Mouse (Mus musculus) ES-E14 (cell line): ENCODE data around the gene Fbxo40. TPM values are rescaled to one million over a fixed set of nuclear protein-coding genes. Genes with fewer than 3 reads are reported as not detected.

Source experiments
- DNase-seq: peaks from one replicate; pipeline ENCODE4 v3.0.0-alpha.2; 2013; ENCODE audit warnings: low read depth, low spot score
- H3K27ac ChIP-seq: 2 replicates; pipeline ENCODE4 v1.5.1; 2012; ENCODE audit warnings: low read depth, mild to moderate bottlenecking, low read length, moderate library complexity, mixed read lengths; ENCODE audit not compliant: poor library complexity, insufficient read depth, severe bottlenecking
- H3K36me3 ChIP-seq: 2 replicates; pipeline ENCODE4 v1.6.1; 2012; ENCODE audit warnings: mild to moderate bottlenecking, low read length, moderate library complexity, mixed read lengths; ENCODE audit not compliant: control insufficient read depth, poor library complexity, insufficient read depth, severe bottlenecking
- H3K4me1 ChIP-seq, 2 experiments: fragments of 150-350 bp in 1 of 2; sonication (generic) in 1 of 2; 2 replicates each; pipeline ENCODE4 v1.6.1; 2012; ENCODE audit warnings: low read length in 2 of 2, mild to moderate bottlenecking in 1 of 2, mixed read lengths in 1 of 2; ENCODE audit not compliant: control insufficient read depth in 2 of 2, insufficient read depth in 2 of 2, poor library complexity in 1 of 2
- H3K4me3 ChIP-seq, 2 experiments: fragments of 150-350 bp in 1 of 2; sonication (generic) in 1 of 2; 2 replicates each; pipeline ENCODE4 v1.5.1; 2012; ENCODE audit warnings: low read length in 2 of 2, low read depth in 1 of 2, mild to moderate bottlenecking in 1 of 2, mixed read lengths in 1 of 2; ENCODE audit not compliant: insufficient read depth in 1 of 2, poor library complexity in 1 of 2, severe bottlenecking in 1 of 2
- H3K9ac ChIP-seq: 2 replicates; pipeline ENCODE4 v1.6.1; 2012; ENCODE audit warnings: low read depth, mild to moderate bottlenecking, low read length, mixed read lengths; ENCODE audit not compliant: poor library complexity, insufficient read depth, severe bottlenecking
- H3K9me3 ChIP-seq: fragments of 150-350 bp; sonication (generic); 2 replicates; pipeline ENCODE4 v1.6.1; 2012; ENCODE audit warnings: low read depth, mild to moderate bottlenecking, low read length; ENCODE audit not compliant: control insufficient read depth, insufficient read depth
- CHD2 ChIP-seq: IDR thresholded peaks from 2 replicates; pipeline ENCODE4 v1.6.1; 2014; ENCODE audit warnings: mild to moderate bottlenecking, low read depth, low read length, inconsistent platforms
- HCFC1 ChIP-seq: IDR thresholded peaks from 2 replicates; pipeline ENCODE4 v1.6.1; 2012; ENCODE audit warnings: low read length, inconsistent platforms, borderline replicate concordance; ENCODE audit not compliant: insufficient read depth
- MAFK ChIP-seq: IDR thresholded peaks from 2 replicates; pipeline ENCODE4 v1.6.1; 2014; ENCODE audit warnings: mild to moderate bottlenecking, low read depth, low read length, inconsistent platforms; ENCODE audit not compliant: insufficient read depth
- ZC3H11A ChIP-seq: IDR thresholded peaks from 2 replicates; pipeline ENCODE4 v1.6.1; 2012; ENCODE audit warnings: low read depth, mild to moderate bottlenecking, inconsistent platforms, low read length, borderline replicate concordance
- ZNF384 ChIP-seq: IDR thresholded peaks from 2 replicates; pipeline ENCODE4 v1.6.1; 2012; ENCODE audit warnings: low read depth, low read length, inconsistent platforms
- in situ Hi-C, 2 experiments: fragments of 600-800 bp; cut with MboI; formaldehyde crosslinking; loops; one replicate each; pipeline ENCODE4 v1.15.1; 2025; ENCODE audit warnings: low sequenced_read_pairs in 2 of 2, inconsistent platforms in 1 of 2; ENCODE audit not compliant: unreplicated experiment in 2 of 2
- total RNA-seq: library from RNA; depleted of rRNA; stranded (reverse); fragments of 300-350 nt; gene quantifications from 2 replicates; pipeline ENCODE4 v1.2.3, GENCODE M21; 2012

The Fbxo40 gene
- total RNA-seq, 1 experiment = 0.09 TPM

DNA sequence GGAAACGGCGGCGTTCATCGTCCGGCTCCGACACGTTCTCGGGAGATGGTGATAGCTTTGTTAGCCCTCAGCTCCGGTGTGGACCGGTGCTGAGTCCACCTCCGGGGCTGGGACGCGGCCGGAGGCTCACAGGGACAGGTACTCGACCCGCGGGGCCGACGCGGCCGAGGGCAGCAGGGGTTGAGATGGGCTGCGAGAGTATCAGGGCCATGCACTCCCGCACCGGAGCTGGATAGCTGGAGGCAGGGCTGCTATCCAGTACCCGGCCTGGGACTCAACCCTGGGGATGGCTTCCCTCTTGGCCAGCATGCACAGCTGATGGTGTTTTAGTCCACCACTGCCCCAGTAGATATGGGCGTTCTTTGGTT is 21.6 kb upstream of the Fbxo40 start:
- TF ChIP-seq ZNF384 (no peak), MAFK (no peak), HCFC1 (no peak), ZC3H11A (no peak), CHD2 (no peak)
- peak overlapping the region; percentile 76 to 93 for H3K4me3 ChIP-seq
- DNase-seq = no peak
- peaks cover 0 to 4% of the 10 kb centered on the region in 2 experiments; a peak in 1 of 4 replicates for H3K4me1 ChIP-seq
- no peaks in the 10 kb centered on the region for H3K36me3 ChIP-seq
- H3K9ac ChIP-seq = peak overlapping the region; percentile 85
- in situ Hi-C loops = no loop called here
- H3K27ac ChIP-seq = no peak overlapping the region
- no peaks in the 10 kb centered on the region for H3K9me3 ChIP-seq

DNA sequence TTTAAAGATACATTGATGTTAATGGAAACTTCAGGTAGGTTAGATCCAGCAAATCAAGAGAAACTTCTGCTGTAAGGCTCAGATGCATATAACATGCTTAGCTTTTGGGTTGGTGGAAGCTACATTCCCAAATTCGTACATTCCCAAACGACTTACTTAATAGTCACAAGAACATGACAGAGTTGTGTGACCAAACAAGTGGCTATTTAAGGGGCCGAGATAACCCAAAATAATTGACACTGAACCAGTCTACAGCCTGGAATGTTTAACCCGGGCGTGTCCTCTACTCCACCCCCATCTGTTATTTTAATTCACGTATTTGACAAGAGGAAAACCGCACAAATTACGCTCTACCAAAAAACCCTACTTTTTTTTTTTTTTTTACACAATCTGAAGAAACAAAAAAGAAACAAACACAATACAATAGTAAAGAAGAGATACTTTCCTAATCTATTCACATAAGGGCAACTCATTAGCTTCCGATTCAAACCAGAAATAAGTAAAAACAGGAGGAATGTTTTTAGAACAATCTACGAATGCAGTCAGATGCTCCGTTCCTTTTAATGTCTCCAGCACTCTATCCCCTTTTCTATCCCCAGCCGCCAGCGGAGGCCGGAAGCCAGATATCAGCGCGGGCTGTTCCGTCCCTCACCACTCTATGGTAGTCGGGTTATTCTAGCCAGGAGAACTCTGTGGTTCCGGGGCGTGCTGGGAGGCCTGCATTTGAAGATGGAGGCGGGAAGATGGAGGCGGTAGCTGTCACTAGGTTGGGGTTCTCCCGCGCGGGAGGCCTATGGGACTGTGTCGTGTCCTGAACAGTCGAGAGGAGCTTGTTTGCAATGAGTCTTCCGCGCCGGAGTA is 21.0 kb upstream of the Fbxo40 start, which contains the start of gene Polq:
Gene Polq, plus strand, starts transcription at position 726 of the 861 bp plus-strand sequence.
- peak; percentile 87 for DNase-seq
- no peaks in the 10 kb centered on the region for H3K9me3 ChIP-seq
- TF ChIP-seq CHD2 = no peak
- TF ChIP-seq ZNF384 = peak; percentile 27; the same call in 1 of the 2 replicates
- TF ChIP-seq HCFC1 = peak; percentile 71; the same call in 1 of the 2 replicates
- TF ChIP-seq MAFK = no peak
- TF ChIP-seq ZC3H11A = no peak
- H3K9ac ChIP-seq = peak within 1 kb of the TSS; percentile 85
- peak within 1 kb of the TSS; percentile 76 to 93 for H3K4me3 ChIP-seq
- H3K27ac ChIP-seq = no peak within 1 kb of the TSS
- no peaks in the 10 kb centered on the region for H3K36me3 ChIP-seq
- peaks cover 0 to 4% of the 10 kb centered on the region in 2 experiments; a peak in 1 of 4 replicates for H3K4me1 ChIP-seq
- in situ Hi-C loops = no loop called here

DNA sequence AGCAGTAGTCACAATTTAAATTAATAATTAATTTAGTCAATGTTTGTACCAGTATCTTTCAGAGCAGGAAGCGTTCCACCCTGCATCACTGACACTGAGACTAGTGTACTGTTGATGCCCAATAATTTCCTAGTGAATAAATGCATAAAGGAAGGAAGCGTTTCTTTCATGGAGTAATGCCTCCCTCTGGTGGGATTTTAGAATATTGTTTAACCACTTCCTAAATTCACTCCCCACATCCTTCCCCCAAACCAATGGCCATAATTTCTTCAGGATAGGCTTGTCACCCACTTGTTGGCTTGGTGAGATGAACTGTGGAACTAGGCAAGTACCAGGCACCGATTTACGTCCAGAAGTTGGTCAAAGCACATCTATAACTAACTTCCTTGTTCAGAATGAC is 20.1 kb upstream of the Fbxo40 start:
- Histone ChIP-seq H3K4me3 (no peak overlapping the region), H3K27ac (no peak overlapping the region), H3K9me3 (no peaks in the 10 kb centered on the region), H3K36me3 (no peaks in the 10 kb centered on the region), H3K4me1 (peaks cover 0 to 4% of the 10 kb centered on the region in 2 experiments; a peak in 1 of 4 replicates), H3K9ac (no peak overlapping the region)
- in situ Hi-C loops = no loop called here
- TF ChIP-seq CHD2 (no peak), HCFC1 (no peak), MAFK (no peak), ZC3H11A (peak; percentile 72), ZNF384 (no peak)
- no peak for DNase-seq

DNA sequence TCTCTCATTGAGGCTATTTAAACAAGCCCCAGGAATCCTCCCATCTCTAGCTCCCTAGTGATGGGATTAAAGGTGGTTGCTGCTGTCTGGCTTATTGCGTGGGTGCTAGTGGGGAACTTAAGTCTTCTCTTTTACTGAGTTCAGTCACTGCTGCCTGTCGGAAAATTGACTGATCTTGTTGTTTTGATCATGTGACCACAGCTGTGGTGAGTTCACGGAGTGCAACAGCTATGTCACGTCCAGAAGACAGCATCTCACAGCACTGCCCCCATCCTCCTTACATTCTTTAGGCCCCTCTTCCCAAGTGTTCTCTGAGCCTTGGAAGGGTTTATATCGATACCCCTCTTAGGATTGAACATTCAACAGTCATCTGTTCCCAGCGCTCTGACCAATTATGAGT is 19.0 kb upstream of the Fbxo40 start:
- no peak for DNase-seq

More for the DNA sequence above, 19.0 kb upstream of the Fbxo40 start:
- Histone ChIP-seq H3K27ac (no peak overlapping the region), H3K9me3 (no peaks in the 10 kb centered on the region), H3K36me3 (no peaks in the 10 kb centered on the region), H3K4me1 (peaks cover 0 to 4% of the 10 kb centered on the region in 2 experiments; a peak in 1 of 4 replicates), H3K9ac (no peak overlapping the region), H3K4me3 (no peak overlapping the region)
- in situ Hi-C loops = no loop called here
- TF ChIP-seq CHD2 (no peak), ZC3H11A (no peak), HCFC1 (no peak), ZNF384 (no peak)
